Mouse (Mus musculus) neural tube, embryonic 14.5 days (tissue): Measurements from ENCODE around the gene Tatdn2. TPM values are rescaled to one million over a fixed set of nuclear protein-coding genes. Genes with fewer than 3 reads are reported as not detected.

Source experiments
- ATAC-seq: fragments of 200-750 bp; cut with Nextera tagmentation; 2 replicates; pipeline ENCODE4 v1.8.0; 2017; ENCODE audit warnings: low read depth, mild to moderate bottlenecking, moderate TSS enrichment, moderate library complexity
- H3K27ac ChIP-seq: fragments of 300-500 bp; sonication (generic); 2 replicates; pipeline ENCODE4 v1.5.1; 2014; ENCODE audit warnings: low read depth, mild to moderate bottlenecking, control low read depth, low read length, moderate library complexity, mixed read lengths
- H3K27me3 ChIP-seq: fragments of 300-500 bp; sonication (generic); 2 replicates; pipeline ENCODE4 v1.6.1; 2014; ENCODE audit warnings: low read length; ENCODE audit not compliant: control insufficient read depth, insufficient read depth
- H3K36me3 ChIP-seq: fragments of 300-500 bp; sonication (generic); 2 replicates; pipeline ENCODE4 v1.6.1; 2014; ENCODE audit warnings: low read length, mixed read lengths; ENCODE audit not compliant: control insufficient read depth, insufficient read depth
- H3K4me1 ChIP-seq: fragments of 300-500 bp; sonication (generic); 2 replicates; pipeline ENCODE4 v1.6.1; 2014; ENCODE audit warnings: low read length; ENCODE audit not compliant: control insufficient read depth, insufficient read depth
- H3K4me2 ChIP-seq: fragments of 300-500 bp; sonication (generic); 2 replicates; pipeline ENCODE4 v1.6.1; 2014; ENCODE audit warnings: mild to moderate bottlenecking, low read depth, low read length, control low read depth
- H3K4me3 ChIP-seq: fragments of 300-500 bp; sonication (generic); 2 replicates; pipeline ENCODE4 v1.5.1; 2014; ENCODE audit warnings: low read depth, low read length, control low read depth, mixed read lengths
- H3K9ac ChIP-seq: fragments of 300-500 bp; sonication (generic); replicated peaks from 2 replicates; pipeline ENCODE4 v1.6.1; 2014; ENCODE audit warnings: low read depth, mild to moderate bottlenecking, control low read depth, low read length, mixed read lengths
- H3K9me3 ChIP-seq: fragments of 300-500 bp; sonication (generic); 2 replicates; pipeline ENCODE4 v1.6.1; 2016; ENCODE audit warnings: low read length; ENCODE audit not compliant: control insufficient read depth
- WGBS: fragments of 180-500 bp; shearing (Covaris S2); extraction: QIAGEN DNeasy Blood & Tissue Kit; methylation state at CpG from one replicate; pipeline ENCODE4 v1.1.7; 2014; 5-methylcytosine and 5-hydroxymethylcytosine counted together
- polyA plus RNA-seq: library from polyadenylated mRNA; unstranded; fragments of >200 nt; fragmentation: Nextera tagmentation; extraction: Ambion mirVana; gene quantifications from 2 replicates; pipeline ENCODE4 v1.2.1, GENCODE M21; 2014

Tatdn2 gene
- polyA plus RNA-seq, 1 experiment from 2014 or later: 2.0 TPM

GRCm38 (mm10) chr6:113679993-113680566 lies 16.8 kb upstream of the Tatdn2 start:
- Histone ChIP-seq H3K27ac (no peak overlapping the region), H3K9ac (no peak overlapping the region), H3K4me1 (no peaks in the 10 kb centered on the region), H3K9me3 (no peaks in the 10 kb centered on the region), H3K36me3 (no peaks in the 10 kb centered on the region), H3K27me3 (no peaks in the 10 kb centered on the region), H3K4me2 (no peak overlapping the region), H3K4me3 (no peak overlapping the region)
- 88% methylated on average over 9 of the region's 9 CpGs for WGBS
- ATAC-seq: no peak

- H3K4me2 ChIP-seq: no peak overlapping the region
- H3K27ac ChIP-seq: no peak overlapping the region
- no peak overlapping the region for H3K4me3 ChIP-seq
- H3K9me3 ChIP-seq: no peaks in the 10 kb centered on the region
- ATAC-seq: no peak
- no peaks in the 10 kb centered on the region for H3K36me3 ChIP-seq
- no peaks in the 10 kb centered on the region for H3K27me3 ChIP-seq
- H3K4me1 ChIP-seq: no peaks in the 10 kb centered on the region
- WGBS: 18% methylated on average over 4 of the region's 4 CpGs
- no peak overlapping the region for H3K9ac ChIP-seq
Observed at GRCm38 (mm10) chr6:113681271-113681670, 15.6 kb upstream of the Tatdn2 start.

GRCm38 (mm10) chr6:113683081-113683825 lies 13.6 kb upstream of the Tatdn2 start:
- H3K4me2 ChIP-seq: no peak overlapping the region
- no peak overlapping the region for H3K4me3 ChIP-seq
- no peaks in the 10 kb centered on the region for H3K27me3 ChIP-seq
- H3K9ac ChIP-seq: no peak overlapping the region
- H3K27ac ChIP-seq: no peak overlapping the region
- ATAC-seq: no peak
- no peaks in the 10 kb centered on the region for H3K4me1 ChIP-seq
- no peaks in the 10 kb centered on the region for H3K36me3 ChIP-seq
- WGBS: 82% methylated on average over 10 of the region's 10 CpGs
- H3K9me3 ChIP-seq: no peaks in the 10 kb centered on the region

GRCm38 (mm10) chr6:113686551-113687125 lies 10.2 kb upstream of the Tatdn2 start:
- Histone ChIP-seq H3K36me3 (no peaks in the 10 kb centered on the region), H3K9ac (no peak overlapping the region), H3K4me3 (no peak overlapping the region), H3K9me3 (no peaks in the 10 kb centered on the region), H3K27me3 (no peaks in the 10 kb centered on the region), H3K4me2 (no peak overlapping the region), H3K27ac (no peak overlapping the region), H3K4me1 (peaks cover 6% of the 10 kb centered on the region; the same call in 1 of the 2 replicates)
- 51% methylated on average over 8 of the region's 8 CpGs for WGBS
- no peak for ATAC-seq

- H3K9me3 ChIP-seq: no peaks in the 10 kb centered on the region
- no peak overlapping the region for H3K9ac ChIP-seq
- no peak overlapping the region for H3K27ac ChIP-seq
- H3K36me3 ChIP-seq: no peaks in the 10 kb centered on the region
- no peak overlapping the region; the same call in 1 of the 2 replicates for H3K4me2 ChIP-seq
- peaks cover 6% of the 10 kb centered on the region; the same call in 1 of the 2 replicates for H3K4me1 ChIP-seq
- no peak overlapping the region for H3K4me3 ChIP-seq
- ATAC-seq: peak; percentile 31; the same call in 1 of the 2 replicates
- H3K27me3 ChIP-seq: no peaks in the 10 kb centered on the region
- 7% methylated on average over 7 of the region's 7 CpGs for WGBS
Observed at GRCm38 (mm10) chr6:113690008-113690399, 6.8 kb upstream of the Tatdn2 start.

GRCm38 (mm10) chr6:113690400-113691083 lies 6.3 kb upstream of the Tatdn2 start:
- no peak overlapping the region for H3K9ac ChIP-seq
- ATAC-seq: peak; percentile 24; the same call in 1 of the 2 replicates
- no peak overlapping the region for H3K4me3 ChIP-seq
- no peaks in the 10 kb centered on the region for H3K9me3 ChIP-seq
- H3K27ac ChIP-seq: peak overlapping the region; percentile 11
- no peaks in the 10 kb centered on the region for H3K27me3 ChIP-seq
- WGBS: 7% methylated on average over 14 of the region's 14 CpGs
- no peaks in the 10 kb centered on the region for H3K36me3 ChIP-seq
- H3K4me1 ChIP-seq: peaks cover 6% of the 10 kb centered on the region; the same call in 1 of the 2 replicates
- H3K4me2 ChIP-seq: peak overlapping the region; percentile 16; the same call in 1 of the 2 replicates

- Histone ChIP-seq H3K4me2 (no peak overlapping the region), H3K4me3 (no peak overlapping the region), H3K36me3 (no peaks in the 10 kb centered on the region), H3K27me3 (no peaks in the 10 kb centered on the region), H3K4me1 (peaks cover 7% of the 10 kb centered on the region; the same call in 1 of the 2 replicates), H3K9me3 (no peaks in the 10 kb centered on the region), H3K27ac (peak overlapping the region; percentile 11), H3K9ac (no peak overlapping the region)
- no peak for ATAC-seq
- 84% methylated on average over 4 of the region's 4 CpGs for WGBS
Observed at GRCm38 (mm10) chr6:113691084-113691462, 5.8 kb upstream of the Tatdn2 start.

GRCm38 (mm10) chr6:113692661-113693133 lies 4.2 kb upstream of the Tatdn2 start:
- Histone ChIP-seq H3K9me3 (no peaks in the 10 kb centered on the region), H3K9ac (no peak overlapping the region), H3K27me3 (no peaks in the 10 kb centered on the region), H3K4me1 (peaks cover 9% of the 10 kb centered on the region; the same call in 1 of the 2 replicates), H3K27ac (no peak overlapping the region), H3K4me2 (no peak overlapping the region), H3K4me3 (no peak overlapping the region), H3K36me3 (no peaks in the 10 kb centered on the region)
- ATAC-seq: no peak
- 79% methylated on average over 5 of the region's 5 CpGs for WGBS
